Mouse (Mus musculus) MEL (cell line): Measurements from ENCODE around the gene Elp1. TPM values are rescaled to one million over a fixed set of nuclear protein-coding genes. Genes with fewer than 3 reads are reported as not detected.

Experiments used
- DNase-seq: peaks from one replicate; pipeline ENCODE4 v3.0.0; 2011; ENCODE audit warnings: low read depth, low spot score
- H3K27ac ChIP-seq: 2 replicates; pipeline ENCODE4 v1.5.1; 2012; ENCODE audit warnings: low read depth, mild to moderate bottlenecking, control low read depth, low read length, moderate library complexity; ENCODE audit not compliant: control insufficient read depth
- H3K27me3 ChIP-seq, 2 experiments: fragments of 150-350 bp in 1 of 2; sonication (generic) in 1 of 2; 2 replicates each; pipeline ENCODE4 v1.6.1; 2012; ENCODE audit warnings: low read length in 2 of 2, mild to moderate bottlenecking in 2 of 2, improper control_type of control experiment in 1 of 2, moderate library complexity in 1 of 2; ENCODE audit not compliant: insufficient read depth in 2 of 2, control insufficient read depth in 1 of 2
- H3K36me3 ChIP-seq, 2 experiments: 2 replicates each; pipeline ENCODE4 v1.6.1; 2012 to 2014; ENCODE audit warnings: low read length in 2 of 2, improper control_type of control experiment in 1 of 2, inconsistent platforms in 1 of 2, mild to moderate bottlenecking in 1 of 2; ENCODE audit not compliant: insufficient read depth in 2 of 2, control insufficient read depth in 1 of 2
- H3K4me1 ChIP-seq, 2 experiments: fragments of 150-350 bp in 1 of 2; sonication (generic) in 1 of 2; 2 replicates each; pipeline ENCODE4 v1.6.1; 2012; ENCODE audit warnings: low read length in 2 of 2, improper control_type of control experiment in 1 of 2, mild to moderate bottlenecking in 1 of 2; ENCODE audit not compliant: insufficient read depth in 2 of 2, control insufficient read depth in 1 of 2
- H3K4me3 ChIP-seq, 2 experiments: fragments of 150-350 bp in 1 of 2; sonication (generic) in 1 of 2; 2 replicates each; pipeline ENCODE4 v1.5.1; 2012; ENCODE audit warnings: low read depth in 2 of 2, low read length in 2 of 2, mild to moderate bottlenecking in 2 of 2, moderate library complexity in 2 of 2, control low read depth in 1 of 2, improper control_type of control experiment in 1 of 2; ENCODE audit not compliant: control insufficient read depth in 1 of 2, insufficient read depth in 1 of 2
- H3K79me2 ChIP-seq: 2 replicates; pipeline ENCODE4 v1.6.1; 2012; ENCODE audit warnings: mild to moderate bottlenecking, low read length, moderate library complexity; ENCODE audit not compliant: control insufficient read depth, poor library complexity, insufficient read depth
- H3K9ac ChIP-seq: 2 replicates; pipeline ENCODE4 v1.6.1; 2012; ENCODE audit warnings: low read depth, mild to moderate bottlenecking, control low read depth, low read length, moderate library complexity; ENCODE audit not compliant: control insufficient read depth, poor library complexity, severe bottlenecking
- H3K9me3 ChIP-seq: fragments of 150-350 bp; sonication (generic); replicated peaks from 2 replicates; pipeline ENCODE4 v1.6.1; 2012; ENCODE audit warnings: mild to moderate bottlenecking, low read length, improper control_type of control experiment, moderate library complexity; ENCODE audit not compliant: insufficient read depth
- BHLHE40 ChIP-seq: IDR thresholded peaks from 2 replicates; pipeline ENCODE4 v1.6.1; 2012; ENCODE audit warnings: low read depth, mild to moderate bottlenecking, inconsistent platforms, low read length, improper control_type of control experiment, borderline replicate concordance
- CHD1 ChIP-seq: IDR thresholded peaks from 2 replicates; pipeline ENCODE4 v1.6.1; 2012; ENCODE audit warnings: low read depth, mild to moderate bottlenecking, inconsistent platforms, low read length, improper control_type of control experiment
- CHD2 ChIP-seq: IDR thresholded peaks from 2 replicates; pipeline ENCODE4 v1.6.1; 2011; ENCODE audit warnings: low read length, improper control_type of control experiment
- CTCF ChIP-seq, 3 experiments: IDR thresholded peaks in 2 of 3; conservative IDR thresholded peaks in 1 of 3; 2 replicates each; pipeline ENCODE4 v1.5.1; 2011 to 2012; ENCODE audit warnings: low read length in 3 of 3, low read depth in 2 of 3, mild to moderate bottlenecking in 2 of 3, improper control_type of control experiment in 1 of 3, inconsistent platforms in 1 of 3, mixed read lengths in 1 of 3, moderate library complexity in 1 of 3; ENCODE audit not compliant: control insufficient read depth in 1 of 3, insufficient read depth in 1 of 3, poor library complexity in 1 of 3, severe bottlenecking in 1 of 3
- E2F4 ChIP-seq: IDR thresholded peaks from 2 replicates; pipeline ENCODE4 v1.6.1; 2011; ENCODE audit warnings: low read depth, low read length, improper control_type of control experiment, borderline replicate concordance
- EP300 ChIP-seq, 2 experiments: IDR thresholded peaks; 2 replicates each; pipeline ENCODE4 v1.6.1; 2011; ENCODE audit warnings: improper control_type of control experiment in 2 of 2, low read length in 2 of 2, low read depth in 1 of 2, mild to moderate bottlenecking in 1 of 2
- ETS1 ChIP-seq: IDR thresholded peaks from 2 replicates; pipeline ENCODE4 v1.6.1; 2012; ENCODE audit warnings: low read depth, mild to moderate bottlenecking, inconsistent platforms, low read length, improper control_type of control experiment, moderate library complexity
- GABPA ChIP-seq: IDR thresholded peaks from 2 replicates; pipeline ENCODE4 v1.6.1; 2012; ENCODE audit warnings: low read depth, mild to moderate bottlenecking, inconsistent platforms, low read length, improper control_type of control experiment, moderate library complexity
- JUND ChIP-seq: IDR thresholded peaks from 2 replicates; pipeline ENCODE4 v1.6.1; 2011; ENCODE audit warnings: low read depth, mild to moderate bottlenecking, improper control_type of control experiment, low read length
- MAX ChIP-seq: IDR thresholded peaks from 2 replicates; pipeline ENCODE4 v1.6.1; 2011; ENCODE audit warnings: low read length, improper control_type of control experiment
- MAZ ChIP-seq: IDR thresholded peaks from 2 replicates; pipeline ENCODE4 v1.6.1; 2012; ENCODE audit warnings: low read depth, mild to moderate bottlenecking, inconsistent platforms, low read length, improper control_type of control experiment
- MEF2A ChIP-seq: IDR thresholded peaks from 2 replicates; pipeline ENCODE4 v1.6.1; 2014; ENCODE audit warnings: low read depth, mild to moderate bottlenecking, inconsistent platforms, low read length, improper control_type of control experiment; ENCODE audit not compliant: poor library complexity, insufficient replicate concordance, severe bottlenecking; ENCODE audit errors: extremely low read depth
- MYB ChIP-seq: IDR thresholded peaks from 2 replicates; pipeline ENCODE4 v1.6.1; 2011; ENCODE audit warnings: mild to moderate bottlenecking, low read depth, low read length, improper control_type of control experiment
- MYC ChIP-seq: IDR thresholded peaks from 2 replicates; pipeline ENCODE4 v1.6.1; 2011; ENCODE audit warnings: low read depth, mild to moderate bottlenecking, low read length, improper control_type of control experiment, moderate library complexity
- NELFE ChIP-seq: IDR thresholded peaks from 2 replicates; pipeline ENCODE4 v1.6.1; 2011; ENCODE audit warnings: low read depth, low read length, improper control_type of control experiment
- NRF1 ChIP-seq: IDR thresholded peaks from 2 replicates; pipeline ENCODE4 v1.6.1; 2014; ENCODE audit warnings: low read depth, mild to moderate bottlenecking, inconsistent platforms, low read length, improper control_type of control experiment, moderate library complexity; ENCODE audit not compliant: poor library complexity, insufficient read depth, severe bottlenecking
- POLR2AphosphoS2 ChIP-seq: IDR thresholded peaks from 2 replicates; pipeline ENCODE4 v1.6.1; 2011; ENCODE audit warnings: low read length, improper control_type of control experiment
- RCOR1 ChIP-seq: IDR thresholded peaks from 2 replicates; pipeline ENCODE4 v1.6.1; 2012; ENCODE audit warnings: low read depth, mild to moderate bottlenecking, inconsistent platforms, low read length, improper control_type of control experiment
- SMC3 ChIP-seq: IDR thresholded peaks from 2 replicates; pipeline ENCODE4 v1.6.1; 2011; ENCODE audit warnings: low read depth, low read length, improper control_type of control experiment
- TBP ChIP-seq: IDR thresholded peaks from 2 replicates; pipeline ENCODE4 v1.8.0; 2011; ENCODE audit warnings: low read depth, low read length, improper control_type of control experiment
- USF1 ChIP-seq: IDR thresholded peaks from 2 replicates; pipeline ENCODE4 v1.6.1; 2014; ENCODE audit warnings: low read depth, mild to moderate bottlenecking, inconsistent platforms, low read length, improper control_type of control experiment, moderate library complexity
- ZC3H11A ChIP-seq: IDR thresholded peaks from 2 replicates; pipeline ENCODE4 v1.6.1; 2012; ENCODE audit warnings: low read depth, mild to moderate bottlenecking, inconsistent platforms, low read length, improper control_type of control experiment
- ZKSCAN1 ChIP-seq: IDR thresholded peaks from 2 replicates; pipeline ENCODE4 v1.6.1; 2012; ENCODE audit warnings: low read depth, mild to moderate bottlenecking, inconsistent platforms, low read length, improper control_type of control experiment, moderate library complexity
- polyA plus RNA-seq, 2 experiments: library from polyadenylated mRNA; stranded (reverse) in 1 of 2; unstranded in 1 of 2; fragments of >175 nt in 1 of 2; fragments of >200 nt in 1 of 2; gene quantifications; 2 replicates each; pipeline versions ENCODE4 v1.2.1 to v1.2.4; 2012; ENCODE audit warnings: low replicate concordance in 2 of 2, low read depth in 1 of 2; ENCODE audit not compliant: insufficient read length in 2 of 2, insufficient read depth in 1 of 2, missing spikeins in 1 of 2
- total RNA-seq: library from RNA; depleted of rRNA; stranded (reverse); fragments of 300-350 nt; gene quantifications from 2 replicates; pipeline ENCODE4 v1.2.3, GENCODE M21; 2012

Gene Elp1
- total and polyA plus RNA-seq, 3 experiments, result 38.0 to 144 (median 41.3) TPM

DNA sequence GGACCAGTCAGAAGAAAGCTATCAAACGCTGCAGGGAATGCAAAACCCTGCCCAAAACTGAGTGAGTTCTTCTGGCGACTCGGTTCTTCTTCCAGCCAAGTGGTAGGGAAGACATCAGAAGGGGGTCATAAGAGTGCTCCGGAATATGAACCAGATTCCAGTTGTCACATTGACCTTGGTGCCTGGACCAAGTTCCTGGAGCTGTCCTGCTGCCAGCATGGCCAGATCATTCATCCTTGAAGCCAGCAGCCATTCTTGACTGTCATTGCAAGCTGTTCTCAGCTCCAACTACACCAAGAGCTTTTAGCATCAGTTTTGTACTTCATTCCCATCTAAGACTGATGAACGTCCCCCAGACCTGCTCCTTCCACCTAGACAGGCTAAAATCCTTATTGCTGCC, 85.3 kb downstream of the Elp1 start:
- no peak for DNase-seq

DNA sequence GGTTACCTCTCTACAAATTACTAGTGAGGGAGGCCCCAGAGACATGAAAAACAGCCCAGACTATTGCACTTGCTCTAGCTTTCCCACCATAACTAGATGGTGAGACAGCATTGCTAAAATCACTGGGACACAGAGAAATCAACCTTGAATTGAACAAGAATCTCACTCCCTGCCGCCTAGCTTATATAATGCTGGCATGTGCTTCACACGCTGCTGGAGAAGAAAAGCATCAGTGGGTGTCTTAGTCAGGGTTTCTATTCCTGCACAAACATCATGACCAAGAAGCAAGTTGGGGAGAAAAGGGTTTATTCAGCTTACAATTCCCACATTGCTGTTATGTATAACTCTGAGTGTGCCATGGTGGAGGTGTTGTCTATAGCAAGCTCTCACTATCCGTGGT, 89.0 kb downstream of the Elp1 start:
- H3K27ac ChIP-seq, result no peak overlapping the region
- no peaks in the 10 kb centered on the region for H3K4me1 ChIP-seq
- no peaks in the 10 kb centered on the region for H3K9me3 ChIP-seq
- no peak for DNase-seq
- TF ChIP-seq EP300 (IDR thresholded peaks at IDR 0.05; ENCODE audit: low read depth in 1 of 2, low read length in 2 of 2) (no peak), RCOR1 (no peak), ETS1 (no peak), CHD1 (no peak), JUND (no peak), CHD2 (no peak), MAZ (no peak), MEF2A (no peak), NELFE (no peak), E2F4 (no peak), MYB (no peak), MYC (no peak), SMC3 (no peak), ZC3H11A (no peak), USF1 (no peak)
- H3K9ac ChIP-seq, result no peak overlapping the region
- no peaks in the 10 kb centered on the region for H3K79me2 ChIP-seq
- no peaks in the 10 kb centered on the region; a peak in 1 of 4 replicates for H3K27me3 ChIP-seq
- H3K36me3 ChIP-seq, result no peaks in the 10 kb centered on the region
- H3K4me3 ChIP-seq, result no peak overlapping the region

More for the DNA sequence above, 85.3 kb downstream of the Elp1 start:
- no peak for TF ChIP-seq MAX
- TF ChIP-seq CHD1, result no peak
- no peak for TF ChIP-seq GABPA
- TF ChIP-seq SMC3, result no peak
- no peak for TF ChIP-seq MEF2A
- TF ChIP-seq POLR2AphosphoS2, result no peak
- TF ChIP-seq RCOR1, result no peak
- no peak for TF ChIP-seq ZKSCAN1
- no peak for TF ChIP-seq ZC3H11A
- TF ChIP-seq CTCF (IDR thresholded peaks at IDR 0.05 in 2 of 3, conservative IDR thresholded peaks at IDR 0.05 in 1 of 3; ENCODE audit: control insufficient read depth in 1 of 3, insufficient read depth in 1 of 3, low read depth in 2 of 3, low read length in 3 of 3, poor library complexity in 1 of 3, severe bottlenecking in 1 of 3), result no peak
- TF ChIP-seq TBP, result no peak
- no peak for TF ChIP-seq BHLHE40
- no peak for TF ChIP-seq NRF1
- TF ChIP-seq ETS1, result no peak
- no peaks in the 10 kb centered on the region for H3K27me3 ChIP-seq
- no peaks in the 10 kb centered on the region for H3K9me3 ChIP-seq
- H3K27ac ChIP-seq, result no peak overlapping the region
- H3K79me2 ChIP-seq, result no peaks in the 10 kb centered on the region
- no peak overlapping the region for H3K4me3 ChIP-seq
- no peaks in the 10 kb centered on the region for H3K36me3 ChIP-seq
- H3K4me1 ChIP-seq, result no peaks in the 10 kb centered on the region
- H3K9ac ChIP-seq, result no peak overlapping the region
